Mouse (Mus musculus) urinary bladder, adult 2 months (tissue): Measurements from ENCODE around the gene Ttll9. TPM values are rescaled to one million over a fixed set of nuclear protein-coding genes. Genes with fewer than 3 reads are reported as not detected.

Experiments used
- DNase-seq: peaks from one replicate; pipeline ENCODE4 v3.0.0; 2022; ENCODE audit warnings: low spot score
- polyA plus RNA-seq: library from polyadenylated mRNA; depleted of rRNA; stranded (reverse); fragments of >200 nt; gene quantifications from 2 replicates; pipeline ENCODE4 v1.2.3, GENCODE M21; 2012

Ttll9 gene
- polyA plus RNA-seq, 1 experiment, result 0.04 TPM

- DNase-seq, result no peak
Observed at GRCm38 (mm10) chr2:153013724-153014515, 51.6 kb downstream of the Ttll9 start.

- DNase-seq, result peak; percentile 94
Observed at GRCm38 (mm10) chr2:153014758-153015593, 52.7 kb downstream of the Ttll9 start, which contains the start of gene Pdrg1. Gene Pdrg1 (minus strand): TSS chr2:153015427.

- no peak for DNase-seq
Observed at GRCm38 (mm10) chr2:153015804-153016203, 53.5 kb downstream of the Ttll9 start.

- no peak for DNase-seq
Observed at GRCm38 (mm10) chr2:153016786-153017185, 54.5 kb downstream of the Ttll9 start.

- no peak for DNase-seq
Observed at GRCm38 (mm10) chr2:153019355-153019754, 57.1 kb downstream of the Ttll9 start.

- DNase-seq, result no peak
Observed at GRCm38 (mm10) chr2:153021163-153021562, 58.9 kb downstream of the Ttll9 start.

- DNase-seq, result no peak
Observed at GRCm38 (mm10) chr2:153022855-153023254, 60.6 kb downstream of the Ttll9 start.

GRCm38 (mm10) chr2:153026052-153026451 is 63.8 kb downstream of the Ttll9 start:
- no peak for DNase-seq

- DNase-seq, result no peak
Observed at GRCm38 (mm10) chr2:153027501-153027900, 65.2 kb downstream of the Ttll9 start.

GRCm38 (mm10) chr2:153030422-153030821 is 68.1 kb downstream of the Ttll9 start:
- no peak for DNase-seq

- no peak for DNase-seq
Observed at GRCm38 (mm10) chr2:153031126-153032082, 69.1 kb downstream of the Ttll9 start, which contains the start of gene Xkr7. Gene Xkr7 (plus strand): TSS chr2:153031852.

- peak; percentile 50 for DNase-seq
Observed at GRCm38 (mm10) chr2:153032083-153032842, 70.0 kb downstream of the Ttll9 start.

- DNase-seq, result no peak
Observed at GRCm38 (mm10) chr2:153032973-153033372, 70.7 kb downstream of the Ttll9 start.

- DNase-seq, result no peak
Observed at GRCm38 (mm10) chr2:153033545-153034230, 71.4 kb downstream of the Ttll9 start.

- DNase-seq, result no peak
Observed at GRCm38 (mm10) chr2:153036690-153037089, 74.4 kb downstream of the Ttll9 start.

- DNase-seq, result no peak
Observed at GRCm38 (mm10) chr2:153043886-153044285, 81.6 kb downstream of the Ttll9 start.

GRCm38 (mm10) chr2:153045884-153046299 is 83.6 kb downstream of the Ttll9 start:
- no peak for DNase-seq

GRCm38 (mm10) chr2:153047828-153048465 is 85.7 kb downstream of the Ttll9 start:
- no peak for DNase-seq

- no peak for DNase-seq
Observed at GRCm38 (mm10) chr2:153049288-153049996, 87.2 kb downstream of the Ttll9 start.
